Mouse (Mus musculus): ENCODE results near the gene Mxi1. TPM values are rescaled to one million over a fixed set of nuclear protein-coding genes. Genes with fewer than 3 reads are reported as not detected.
"Not testable (repeated sequence)": the region's sequence is repeated elsewhere in the genome, so short reads cannot be mapped to it uniquely, and the experiment has no call there.

The Mxi1 gene
- polyA plus RNA-seq, 1 experiment: 10.5 TPM

- no peak overlapping the region for H3ac ChIP-seq (ENCODE audit: control insufficient read depth, insufficient read length, low read depth)
- no peak for TF ChIP-seq CEBPB (IDR thresholded peaks at IDR 0.05; ENCODE audit: low read depth)
- no peak for TF ChIP-seq MYOD1 (IDR thresholded peaks at IDR 0.05; ENCODE audit: control insufficient read depth, insufficient read length, low read depth)
- no peak for TF ChIP-seq FOSL1 (IDR thresholded peaks at IDR 0.05; ENCODE audit: insufficient read depth, low read length, poor library complexity, severe bottlenecking)
Observed at GRCm38 (mm10) chr19:53394552-53394951, 84.2 kb downstream of the Mxi1 start.

GRCm38 (mm10) chr19:53394956-53395355 lies 84.6 kb downstream of the Mxi1 start:
- not testable (repeated sequence) for H3ac ChIP-seq (ENCODE audit: control insufficient read depth, insufficient read length, low read depth); H3K4me3 ChIP-seq (ENCODE audit: insufficient read depth, poor library complexity, severe bottlenecking); H3K36me3 ChIP-seq (ENCODE audit: control insufficient read depth, insufficient read depth); H3K27me3 ChIP-seq (ENCODE audit: control insufficient read depth, insufficient read depth, insufficient read length); H3K79me3 ChIP-seq (ENCODE audit: low read depth)
- H3K79me2 ChIP-seq (ENCODE audit: control insufficient read depth, insufficient read depth): peaks cover 18% of the 10 kb centered on the region

More at GRCm38 (mm10) chr19:53394552-53394951, 84.2 kb downstream of the Mxi1 start:
- Histone ChIP-seq H3K4me3 (ENCODE audit: insufficient read depth, poor library complexity, severe bottlenecking) (no peak overlapping the region), H3K27me3 (ENCODE audit: control insufficient read depth, insufficient read depth, insufficient read length) (no peaks in the 10 kb centered on the region), H3K36me3 (ENCODE audit: control insufficient read depth, insufficient read depth) (no peaks in the 10 kb centered on the region), H3K79me3 (ENCODE audit: low read depth) (peaks cover 12% of the 10 kb centered on the region), H3K79me2 (ENCODE audit: control insufficient read depth, insufficient read depth) (peaks cover 22% of the 10 kb centered on the region)

GRCm38 (mm10) chr19:53395805-53396204 lies 85.5 kb downstream of the Mxi1 start:
- H3K79me2 ChIP-seq (ENCODE audit: control insufficient read depth, insufficient read depth): peaks cover 13% of the 10 kb centered on the region
- H3K36me3 ChIP-seq (ENCODE audit: control insufficient read depth, insufficient read depth); H3ac ChIP-seq (ENCODE audit: control insufficient read depth, insufficient read length, low read depth); H3K79me3 ChIP-seq (ENCODE audit: low read depth); H3K4me3 ChIP-seq (ENCODE audit: insufficient read depth, poor library complexity, severe bottlenecking); H3K27me3 ChIP-seq (ENCODE audit: control insufficient read depth, insufficient read depth, insufficient read length): not testable (repeated sequence)

- no peaks in the 10 kb centered on the region for H3K79me2 ChIP-seq (ENCODE audit: control insufficient read depth, insufficient read depth)
- no peak overlapping the region for H3K4me3 ChIP-seq (ENCODE audit: insufficient read depth, poor library complexity, severe bottlenecking)
- no peaks in the 10 kb centered on the region for H3K36me3 ChIP-seq (ENCODE audit: control insufficient read depth, insufficient read depth)
- H3K79me3 ChIP-seq (ENCODE audit: low read depth): no peaks in the 10 kb centered on the region
- H3K27me3 ChIP-seq (ENCODE audit: control insufficient read depth, insufficient read depth, insufficient read length): no peaks in the 10 kb centered on the region
- TF ChIP-seq CEBPB (IDR thresholded peaks at IDR 0.05; ENCODE audit: low read depth) (no peak), USF1 (IDR thresholded peaks at IDR 0.05; ENCODE audit: low read depth) (no peak), MAX (IDR thresholded peaks at IDR 0.05) (no peak), CTCF (IDR thresholded peaks at IDR 0.05; ENCODE audit: control insufficient read depth, insufficient read depth, insufficient read length) (no peak), MYOG (IDR thresholded peaks at IDR 0.05; ENCODE audit: control insufficient read depth, extremely low read depth, insufficient read length) (no peak), FOSL1 (IDR thresholded peaks at IDR 0.05; ENCODE audit: insufficient read depth, low read length, poor library complexity, severe bottlenecking) (no peak), MYOD1 (IDR thresholded peaks at IDR 0.05; ENCODE audit: control insufficient read depth, insufficient read length, low read depth) (no peak)
- H3ac ChIP-seq (ENCODE audit: control insufficient read depth, insufficient read length, low read depth): no peak overlapping the region
Observed at GRCm38 (mm10) chr19:53397451-53398233, 87.3 kb downstream of the Mxi1 start.

GRCm38 (mm10) chr19:53399213-53399612 lies 88.9 kb downstream of the Mxi1 start:
- Histone ChIP-seq H3ac (ENCODE audit: control insufficient read depth, insufficient read length, low read depth) (no peak overlapping the region), H3K4me3 (ENCODE audit: insufficient read depth, poor library complexity, severe bottlenecking) (no peak overlapping the region), H3K79me3 (ENCODE audit: low read depth) (no peaks in the 10 kb centered on the region), H3K79me2 (ENCODE audit: control insufficient read depth, insufficient read depth) (no peaks in the 10 kb centered on the region), H3K36me3 (ENCODE audit: control insufficient read depth, insufficient read depth) (no peaks in the 10 kb centered on the region), H3K27me3 (ENCODE audit: control insufficient read depth, insufficient read depth, insufficient read length) (no peaks in the 10 kb centered on the region)
- TF ChIP-seq USF1 (IDR thresholded peaks at IDR 0.05; ENCODE audit: low read depth): no peak
- TF ChIP-seq CTCF (IDR thresholded peaks at IDR 0.05; ENCODE audit: control insufficient read depth, insufficient read depth, insufficient read length): no peak
- no peak for TF ChIP-seq MYOG (IDR thresholded peaks at IDR 0.05; ENCODE audit: control insufficient read depth, extremely low read depth, insufficient read length)
- TF ChIP-seq FOSL1 (IDR thresholded peaks at IDR 0.05; ENCODE audit: insufficient read depth, low read length, poor library complexity, severe bottlenecking): no peak
- TF ChIP-seq CEBPB (IDR thresholded peaks at IDR 0.05; ENCODE audit: low read depth): no peak
- TF ChIP-seq MYOD1 (IDR thresholded peaks at IDR 0.05; ENCODE audit: control insufficient read depth, insufficient read length, low read depth): no peak
- no peak for TF ChIP-seq MAX (IDR thresholded peaks at IDR 0.05)

GRCm38 (mm10) chr19:53400332-53401110 lies 90.2 kb downstream of the Mxi1 start:
- no peak overlapping the region for H3ac ChIP-seq (ENCODE audit: control insufficient read depth, insufficient read length, low read depth)
- no peak overlapping the region for H3K4me3 ChIP-seq (ENCODE audit: insufficient read depth, poor library complexity, severe bottlenecking)
- no peaks in the 10 kb centered on the region for H3K27me3 ChIP-seq (ENCODE audit: control insufficient read depth, insufficient read depth, insufficient read length)
- no peaks in the 10 kb centered on the region for H3K79me3 ChIP-seq (ENCODE audit: low read depth)
- H3K36me3 ChIP-seq (ENCODE audit: control insufficient read depth, insufficient read depth): no peaks in the 10 kb centered on the region
- TF ChIP-seq USF1 (IDR thresholded peaks at IDR 0.05; ENCODE audit: low read depth) (no peak), MAX (IDR thresholded peaks at IDR 0.05) (no peak), CEBPB (IDR thresholded peaks at IDR 0.05; ENCODE audit: low read depth) (no peak), FOSL1 (IDR thresholded peaks at IDR 0.05; ENCODE audit: insufficient read depth, low read length, poor library complexity, severe bottlenecking) (no peak), CTCF (IDR thresholded peaks at IDR 0.05; ENCODE audit: control insufficient read depth, insufficient read depth, insufficient read length) (no peak), MYOD1 (IDR thresholded peaks at IDR 0.05; ENCODE audit: control insufficient read depth, insufficient read length, low read depth) (no peak), MYOG (IDR thresholded peaks at IDR 0.05; ENCODE audit: control insufficient read depth, extremely low read depth, insufficient read length) (no peak)
- no peaks in the 10 kb centered on the region for H3K79me2 ChIP-seq (ENCODE audit: control insufficient read depth, insufficient read depth)
